Mouse (Mus musculus) midbrain, embryonic 16.5 days (tissue): ENCODE measurements around the gene Twistnb. TPM values are rescaled to one million over a fixed set of nuclear protein-coding genes. Genes with fewer than 3 reads are reported as not detected.

Experiments
- polyA plus RNA-seq: library from polyadenylated mRNA; unstranded; fragments of >200 nt; fragmentation: Nextera tagmentation; extraction: Ambion mirVana; gene quantifications from 2 replicates; pipeline ENCODE4 v1.2.1, GENCODE M21; 2015

The Twistnb gene
- polyA plus RNA-seq, 1 experiment from 2014 or later: 46.6 TPM

Other genes with a start within 250 kb of the Twistnb start
- 2.7 and 3.0 TPM in 2 replicates for gene Efcab10, start 34.8 kb upstream of the Twistnb start, polyA plus RNA-seq